Mouse (Mus musculus) mouse embryonic stem cell (cell line): ENCODE results near the gene Kctd4.

Source experiments
- in situ Hi-C, 2 experiments: fragments of 300-500 bp; cut with MboI; formaldehyde crosslinking; loops; 1 replicate in 1 of 2; 3 replicates in 1 of 2; pipeline ENCODE4 v1.14.3; 2019 to 2020; ENCODE audit warnings: low sequenced_read_pairs in 2 of 2, low pct_unique_long_range_greater_than_20kb in 1 of 2, mixed read lengths in 1 of 2; ENCODE audit not compliant: unreplicated experiment in 1 of 2

The Kctd4 gene

DNA sequence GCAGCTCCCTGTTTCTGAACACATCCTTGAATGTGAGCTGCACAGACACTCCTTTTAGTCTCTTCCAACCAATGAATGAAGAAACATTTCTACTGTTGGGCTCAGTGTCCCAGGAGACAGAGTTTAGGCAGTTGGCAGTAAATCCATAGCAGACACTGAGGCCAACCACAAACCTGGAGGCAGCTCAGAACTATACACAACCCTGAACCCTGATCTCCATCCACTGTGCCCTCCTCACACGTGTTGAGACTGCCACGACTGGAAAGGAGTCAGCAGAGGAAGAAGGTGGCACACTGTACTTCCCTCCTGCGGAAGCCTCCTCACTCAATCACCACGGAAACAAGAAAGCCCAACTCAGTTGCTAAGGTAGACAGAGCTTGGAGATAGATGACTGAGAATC lies 30.3 kb downstream of the Kctd4 start:
- in situ Hi-C loops = no loop called here

DNA sequence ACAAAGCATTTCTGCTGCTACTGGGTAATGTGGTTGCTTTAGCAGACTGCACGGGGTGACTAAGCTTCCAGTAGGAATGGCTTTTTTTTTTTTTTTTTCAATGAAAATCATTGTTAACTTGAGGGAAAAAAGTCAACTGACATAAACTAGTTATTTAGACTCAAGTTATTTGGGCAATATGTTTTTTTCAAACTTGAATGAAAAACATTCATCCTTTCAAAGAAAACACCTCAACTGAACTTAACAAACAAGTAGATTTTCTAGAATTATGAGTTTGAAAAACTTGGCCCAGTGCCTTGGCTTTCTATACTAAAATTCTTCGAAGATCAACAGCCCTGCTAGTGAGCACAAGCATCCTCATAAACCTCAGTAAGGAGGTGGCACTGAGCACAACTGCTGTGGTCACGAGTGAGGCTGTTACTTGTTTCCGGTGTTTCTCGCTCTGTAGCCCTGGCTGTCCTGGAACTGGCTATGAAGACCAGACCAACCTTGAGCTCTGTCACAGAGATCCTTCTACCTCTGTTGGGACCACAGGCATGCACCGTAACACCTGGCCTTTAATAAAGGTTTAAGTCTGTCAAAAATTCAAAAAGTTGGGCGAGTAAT lies 32.2 kb downstream of the Kctd4 start:
- in situ Hi-C loops = no loop called here

GRCm38 (mm10) chr14:75989168-75989567 lies 34.4 kb downstream of the Kctd4 start:
- in situ Hi-C loops = no loop called here

DNA sequence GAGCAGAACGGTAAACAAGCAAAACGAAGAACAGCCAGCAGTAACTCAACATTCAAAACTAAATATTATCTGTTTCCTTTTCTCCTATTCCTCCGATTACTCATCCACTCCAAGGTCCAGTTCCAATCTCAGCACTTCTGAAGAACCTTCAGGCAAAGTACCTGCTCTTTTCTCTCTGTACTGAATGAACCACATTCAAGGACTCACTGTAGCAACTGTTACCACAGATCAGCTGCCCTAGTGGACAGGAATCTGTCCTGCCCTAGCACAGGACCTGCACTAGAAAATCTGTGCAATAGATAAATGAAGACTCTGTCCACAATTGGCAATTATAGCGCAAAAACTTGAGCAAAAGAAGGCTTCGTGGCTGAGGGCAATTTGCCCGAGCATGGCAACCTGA lies 36.1 kb downstream of the Kctd4 start:
- in situ Hi-C loops = no loop called here

DNA sequence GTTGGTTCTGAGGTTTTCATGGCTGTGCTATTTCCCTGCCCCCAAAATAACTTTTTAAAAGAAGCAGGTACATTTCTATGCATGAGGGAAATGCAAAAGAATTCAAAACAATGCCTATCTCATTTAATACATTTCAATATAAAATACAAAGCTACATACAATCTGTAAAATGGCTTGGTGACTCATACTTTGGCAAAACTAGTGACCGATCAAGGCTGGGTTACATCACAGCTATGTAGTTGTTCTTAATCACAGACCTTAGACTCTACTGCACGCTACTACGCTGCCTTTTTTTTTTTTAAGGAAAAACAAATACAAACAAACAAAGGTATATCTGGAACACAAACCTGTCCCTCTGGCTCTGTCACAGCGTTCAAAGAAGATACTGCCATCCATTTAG lies 37.6 kb downstream of the Kctd4 start:
- in situ Hi-C loops = no loop called here

GRCm38 (mm10) chr14:75998082-75998481 lies 43.3 kb downstream of the Kctd4 start:
- in situ Hi-C loops = no loop called here

DNA sequence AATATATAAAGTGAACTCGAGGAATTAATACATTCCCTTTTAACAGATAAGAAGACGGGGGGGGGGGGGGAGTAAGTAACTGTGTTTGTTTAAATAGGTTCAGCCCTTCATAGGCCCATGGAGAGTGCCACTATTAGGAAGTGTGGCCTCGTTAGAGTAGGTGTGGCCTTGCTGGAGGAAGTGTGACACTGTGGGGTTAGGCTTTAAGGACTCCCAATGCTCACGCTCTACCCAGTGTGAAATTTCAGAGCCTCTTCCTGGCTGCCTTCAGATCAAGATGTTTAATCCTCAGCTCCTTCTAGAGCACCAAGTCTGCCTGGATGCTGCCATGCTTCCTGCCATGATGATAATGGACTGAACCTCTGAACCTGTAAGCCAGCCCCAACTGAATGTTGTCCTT lies 47.0 kb downstream of the Kctd4 start:
- in situ Hi-C loops = no loop called here

GRCm38 (mm10) chr14:76005011-76005410 lies 50.2 kb downstream of the Kctd4 start:
- in situ Hi-C loops = no loop called here

DNA sequence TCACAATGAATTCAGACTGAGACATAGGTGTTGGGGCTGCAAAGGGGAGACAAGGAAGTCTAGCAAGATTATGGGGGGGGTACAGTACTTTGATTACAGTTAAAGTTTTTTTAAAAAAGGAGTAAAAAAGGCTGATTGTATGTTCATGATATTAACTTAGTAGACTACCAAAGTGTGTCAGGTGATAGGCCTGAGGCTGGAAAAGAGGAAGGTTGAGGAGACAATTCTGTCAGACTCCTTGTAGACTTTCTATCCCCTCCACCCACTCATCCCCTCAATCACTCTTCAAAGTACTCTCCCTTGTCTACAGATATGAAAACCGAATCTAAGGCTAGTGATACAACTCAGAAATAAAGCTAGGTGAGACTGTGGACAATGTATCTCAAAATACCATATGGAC lies 53.4 kb downstream of the Kctd4 start:
- in situ Hi-C loops = no loop called here

GRCm38 (mm10) chr14:76009185-76009584 lies 54.4 kb downstream of the Kctd4 start:
- in situ Hi-C loops = no loop called here

- in situ Hi-C loops = no loop called here
Measured at GRCm38 (mm10) chr14:76010102-76011061, 55.6 kb downstream of the Kctd4 start, which contains the start of gene Gtf2f2. TSS of gene Gtf2f2 (minus strand) at chr14:76010865.

GRCm38 (mm10) chr14:76011062-76011457 lies 56.3 kb downstream of the Kctd4 start:
- in situ Hi-C loops = no loop called here

DNA sequence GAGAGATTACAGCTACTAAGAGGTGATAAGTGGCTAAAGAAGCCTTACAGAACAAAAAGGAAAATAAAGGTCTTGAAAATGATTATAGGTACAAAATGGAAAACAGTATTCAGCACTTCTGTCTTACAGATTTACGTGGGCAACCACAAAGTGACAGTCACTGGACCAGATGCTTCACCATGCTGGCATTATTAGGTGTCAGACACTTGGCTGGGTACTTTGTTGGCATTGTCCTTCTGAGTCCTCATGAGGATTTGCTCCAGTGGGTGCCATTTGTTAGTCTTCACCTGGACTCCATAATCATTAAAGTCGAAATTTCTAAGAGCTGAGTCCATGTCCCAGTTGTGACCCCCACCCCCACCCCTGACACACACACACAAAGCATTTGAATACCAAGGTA lies 59.5 kb downstream of the Kctd4 start:
- in situ Hi-C loops = no loop called here
